Mouse (Mus musculus): ENCODE data around the gene Bckdhb. TPM values are rescaled to one million over a fixed set of nuclear protein-coding genes. Genes with fewer than 3 reads are reported as not detected.

The Bckdhb gene
- 34.2 and 36.0 TPM in 2 replicates for polyA plus RNA-seq (2015; fragmentation: Nextera tagmentation; extraction: Ambion mirVana)

GRCm38 (mm10) chr9:83924878-83925687 is at the start of gene Bckdhb:
Bckdhb (plus strand) TSS chr9:83925145.
- peak; percentile 100 for ATAC-seq (replicated peaks)
- Histone ChIP-seq H3K27me3 (no peaks in the 10 kb centered on the region), H3K9ac (replicated peaks) (peak within 1 kb of the TSS; percentile 57), H3K4me1 (peaks cover 8% of the 10 kb centered on the region), H3K9me3 (no peaks in the 10 kb centered on the region), H3K4me3 (peak within 1 kb of the TSS; percentile 57), H3K36me3 (no peaks in the 10 kb centered on the region), H3K27ac (replicated peaks) (0 out of 2 replicates have a peak within 1 kb of the TSS, but pooled peaks have one; percentile 12), H3K4me2 (replicated peaks) (peak within 1 kb of the TSS; percentile 62)
- WGBS: under 1% methylated on average over 46 of the region's 46 CpGs

GRCm38 (mm10) chr9:83882191-83882590 is 42.8 kb upstream of the Bckdhb start:
- no peak overlapping the region for H3K4me2 ChIP-seq (replicated peaks)
- no peak overlapping the region for H3K4me3 ChIP-seq
- H3K4me1 ChIP-seq: no peaks in the 10 kb centered on the region
- no peak for ATAC-seq (replicated peaks)
- no peaks in the 10 kb centered on the region for H3K9me3 ChIP-seq
- no peak overlapping the region for H3K27ac ChIP-seq (replicated peaks)
- H3K27me3 ChIP-seq: no peaks in the 10 kb centered on the region
- no peak overlapping the region for H3K9ac ChIP-seq (replicated peaks)
- 91% methylated on average over 6 of the region's 6 CpGs for WGBS
- H3K36me3 ChIP-seq: no peaks in the 10 kb centered on the region

GRCm38 (mm10) chr9:83886149-83886548 is 38.8 kb upstream of the Bckdhb start:
- Histone ChIP-seq H3K9me3 (no peaks in the 10 kb centered on the region), H3K27ac (replicated peaks) (no peak overlapping the region), H3K4me2 (replicated peaks) (no peak overlapping the region), H3K9ac (replicated peaks) (no peak overlapping the region), H3K27me3 (no peaks in the 10 kb centered on the region), H3K36me3 (no peaks in the 10 kb centered on the region), H3K4me1 (no peaks in the 10 kb centered on the region), H3K4me3 (no peak overlapping the region)
- no peak for ATAC-seq (replicated peaks)

GRCm38 (mm10) chr9:83888214-83888613 is 36.7 kb upstream of the Bckdhb start:
- WGBS: 94% methylated on average over 5 of the region's 5 CpGs
- no peak for ATAC-seq (replicated peaks)
- Histone ChIP-seq H3K9me3 (no peaks in the 10 kb centered on the region), H3K27me3 (no peaks in the 10 kb centered on the region), H3K4me3 (no peak overlapping the region), H3K27ac (replicated peaks) (no peak overlapping the region), H3K9ac (replicated peaks) (no peak overlapping the region), H3K36me3 (no peaks in the 10 kb centered on the region), H3K4me2 (replicated peaks) (no peak overlapping the region), H3K4me1 (no peaks in the 10 kb centered on the region)

GRCm38 (mm10) chr9:83893073-83893472 is 31.9 kb upstream of the Bckdhb start:
- Histone ChIP-seq H3K27me3 (no peaks in the 10 kb centered on the region), H3K9ac (replicated peaks) (no peak overlapping the region), H3K9me3 (no peaks in the 10 kb centered on the region), H3K4me1 (no peaks in the 10 kb centered on the region), H3K36me3 (no peaks in the 10 kb centered on the region), H3K4me2 (replicated peaks) (no peak overlapping the region), H3K27ac (replicated peaks) (no peak overlapping the region), H3K4me3 (no peak overlapping the region)
- no peak for ATAC-seq (replicated peaks)
- 83% methylated on average over 8 of the region's 8 CpGs for WGBS

GRCm38 (mm10) chr9:83893767-83894330 is 31.1 kb upstream of the Bckdhb start:
- Histone ChIP-seq H3K9me3 (no peaks in the 10 kb centered on the region), H3K4me3 (no peak overlapping the region), H3K4me1 (no peaks in the 10 kb centered on the region), H3K36me3 (no peaks in the 10 kb centered on the region), H3K4me2 (replicated peaks) (no peak overlapping the region), H3K27ac (replicated peaks) (no peak overlapping the region), H3K27me3 (no peaks in the 10 kb centered on the region), H3K9ac (replicated peaks) (no peak overlapping the region)
- 91% methylated on average over 4 of the region's 4 CpGs for WGBS
- no peak for ATAC-seq (replicated peaks)

GRCm38 (mm10) chr9:83902086-83902485 is 22.9 kb upstream of the Bckdhb start:
- WGBS: 91% methylated on average over 2 of the region's 2 CpGs
- no peaks in the 10 kb centered on the region for H3K4me1 ChIP-seq
- no peaks in the 10 kb centered on the region for H3K36me3 ChIP-seq
- H3K27me3 ChIP-seq: no peaks in the 10 kb centered on the region
- no peak for ATAC-seq (replicated peaks)
- no peak overlapping the region for H3K9ac ChIP-seq (replicated peaks)
- H3K27ac ChIP-seq (replicated peaks): no peak overlapping the region
- no peaks in the 10 kb centered on the region for H3K9me3 ChIP-seq
- no peak overlapping the region for H3K4me2 ChIP-seq (replicated peaks)
- no peak overlapping the region for H3K4me3 ChIP-seq

- H3K27ac ChIP-seq (replicated peaks): no peak overlapping the region
- no peaks in the 10 kb centered on the region for H3K9me3 ChIP-seq
- H3K27me3 ChIP-seq: no peaks in the 10 kb centered on the region
- H3K36me3 ChIP-seq: no peaks in the 10 kb centered on the region
- H3K4me1 ChIP-seq: no peaks in the 10 kb centered on the region
- no peak overlapping the region for H3K4me3 ChIP-seq
- no peak for ATAC-seq (replicated peaks)
- H3K4me2 ChIP-seq (replicated peaks): no peak overlapping the region
- H3K9ac ChIP-seq (replicated peaks): no peak overlapping the region
- WGBS: 73% methylated on average over 4 of the region's 4 CpGs
Measured at GRCm38 (mm10) chr9:83905820-83906219, 19.1 kb upstream of the Bckdhb start.

GRCm38 (mm10) chr9:83907017-83907416 is 17.9 kb upstream of the Bckdhb start:
- no peak overlapping the region for H3K4me2 ChIP-seq (replicated peaks)
- H3K9ac ChIP-seq (replicated peaks): no peak overlapping the region
- no peak overlapping the region for H3K4me3 ChIP-seq
- no peak for ATAC-seq (replicated peaks)
- H3K36me3 ChIP-seq: no peaks in the 10 kb centered on the region
- H3K9me3 ChIP-seq: no peaks in the 10 kb centered on the region
- H3K4me1 ChIP-seq: no peaks in the 10 kb centered on the region
- H3K27ac ChIP-seq (replicated peaks): no peak overlapping the region
- 90% methylated on average over 3 of the region's 3 CpGs for WGBS
- H3K27me3 ChIP-seq: no peaks in the 10 kb centered on the region

- ATAC-seq (replicated peaks): no peak
- Histone ChIP-seq H3K4me1 (no peaks in the 10 kb centered on the region), H3K4me2 (replicated peaks) (no peak overlapping the region), H3K27me3 (no peaks in the 10 kb centered on the region), H3K9ac (replicated peaks) (no peak overlapping the region), H3K9me3 (no peaks in the 10 kb centered on the region), H3K4me3 (no peak overlapping the region), H3K27ac (replicated peaks) (no peak overlapping the region), H3K36me3 (no peaks in the 10 kb centered on the region)
- 93% methylated on average over 2 of the region's 2 CpGs for WGBS
Measured at GRCm38 (mm10) chr9:83909836-83910235, 15.1 kb upstream of the Bckdhb start.

GRCm38 (mm10) chr9:83910926-83911325 is 14.0 kb upstream of the Bckdhb start:
- no peak overlapping the region for H3K4me3 ChIP-seq
- no peaks in the 10 kb centered on the region for H3K36me3 ChIP-seq
- H3K27me3 ChIP-seq: no peaks in the 10 kb centered on the region
- H3K27ac ChIP-seq (replicated peaks): no peak overlapping the region
- no peaks in the 10 kb centered on the region for H3K4me1 ChIP-seq
- ATAC-seq (replicated peaks): no peak
- H3K9me3 ChIP-seq: no peaks in the 10 kb centered on the region
- H3K4me2 ChIP-seq (replicated peaks): no peak overlapping the region
- no peak overlapping the region for H3K9ac ChIP-seq (replicated peaks)
- 81% methylated on average over 2 of the region's 2 CpGs for WGBS

GRCm38 (mm10) chr9:83922076-83922475 is 2.9 kb upstream of the Bckdhb start:
- no peaks in the 10 kb centered on the region for H3K27me3 ChIP-seq
- no peaks in the 10 kb centered on the region for H3K36me3 ChIP-seq
- 82% methylated on average over 3 of the region's 3 CpGs for WGBS
- ATAC-seq (replicated peaks): no peak
- H3K9ac ChIP-seq (replicated peaks): no peak overlapping the region
- no peak overlapping the region for H3K4me3 ChIP-seq
- no peak overlapping the region for H3K27ac ChIP-seq (replicated peaks)
- no peak overlapping the region for H3K4me2 ChIP-seq (replicated peaks)
- peaks cover 8% of the 10 kb centered on the region for H3K4me1 ChIP-seq
- no peaks in the 10 kb centered on the region for H3K9me3 ChIP-seq

All from forebrain, embryonic 15.5 days (tissue).